Mouse (Mus musculus): ENCODE data around the gene Kctd11. TPM values are rescaled to one million over a fixed set of nuclear protein-coding genes. Genes with fewer than 3 reads are reported as not detected.
A peak's percentile ranks its signal among the peaks of the same experiment; 100 is the strongest.
"Not testable (repeated sequence)": the region's sequence is repeated elsewhere in the genome, so short reads cannot be mapped to it uniquely, and the experiment has no call there.

The Kctd11 gene
- polyA plus RNA-seq, 1 experiment from 2014 or later = 3.5 TPM

- no peak overlapping the region for H3K27ac ChIP-seq (ENCODE audit: low read depth)
- no peak for ATAC-seq (replicated peaks; ENCODE audit: low FRiP score, low TSS enrichment, low read depth)
- H3K9ac ChIP-seq (ENCODE audit: low read length) = no peak overlapping the region
- no peaks in the 10 kb centered on the region for H3K9me3 ChIP-seq (ENCODE audit: control insufficient read depth, low read length)
- no peak overlapping the region for H3K4me2 ChIP-seq (ENCODE audit: low read length)
- H3K4me3 ChIP-seq (ENCODE audit: low read depth, low read length) = no peak overlapping the region
- WGBS = 92% methylated on average over 2 of the region's 2 CpGs
- H3K27me3 ChIP-seq (replicated peaks; ENCODE audit: control insufficient read depth, insufficient read depth, low read length) = no peaks in the 10 kb centered on the region
- H3K4me1 ChIP-seq (replicated peaks; ENCODE audit: control insufficient read depth, insufficient read depth, low read length) = no peaks in the 10 kb centered on the region
- DNase-seq (ENCODE audit: low spot score) = no peak
- no peaks in the 10 kb centered on the region for H3K36me3 ChIP-seq (ENCODE audit: control insufficient read depth, insufficient read depth, low read length)
These were observed 10.7 kb downstream of the Kctd11 start for GRCm38 (mm10) chr11:69870289-69871069.

GRCm38 (mm10) chr11:69867335-69867734 is 13.9 kb downstream of the Kctd11 start:
- Histone ChIP-seq H3K36me3 (ENCODE audit: control insufficient read depth, insufficient read depth, low read length) (no peaks in the 10 kb centered on the region), H3K4me1 (replicated peaks; ENCODE audit: control insufficient read depth, insufficient read depth, low read length) (no peaks in the 10 kb centered on the region), H3K27me3 (replicated peaks; ENCODE audit: control insufficient read depth, insufficient read depth, low read length) (no peaks in the 10 kb centered on the region), H3K9me3 (ENCODE audit: control insufficient read depth, low read length) (no peaks in the 10 kb centered on the region), H3K27ac (ENCODE audit: low read depth) (no peak overlapping the region), H3K4me2 (ENCODE audit: low read length) (no peak overlapping the region), H3K9ac (ENCODE audit: low read length) (no peak overlapping the region), H3K4me3 (ENCODE audit: low read depth, low read length) (no peak overlapping the region)
- 59% methylated on average over 9 of the region's 9 CpGs for whole genome bisulfite sequencing
- no peak for DNase-seq (ENCODE audit: low spot score)
- no peak for ATAC-seq (replicated peaks; ENCODE audit: low FRiP score, low TSS enrichment, low read depth)

- no peaks in the 10 kb centered on the region for H3K36me3 ChIP-seq (ENCODE audit: control insufficient read depth, insufficient read depth, low read length)
- no peak overlapping the region for H3K9ac ChIP-seq (ENCODE audit: low read length)
- H3K27me3 ChIP-seq (replicated peaks; ENCODE audit: control insufficient read depth, insufficient read depth, low read length) = no peaks in the 10 kb centered on the region
- no peak overlapping the region for H3K4me2 ChIP-seq (ENCODE audit: low read length)
- WGBS = 84% methylated on average over 9 of the region's 9 CpGs
- DNase-seq (ENCODE audit: low spot score) = no peak
- no peaks in the 10 kb centered on the region for H3K4me1 ChIP-seq (replicated peaks; ENCODE audit: control insufficient read depth, insufficient read depth, low read length)
- no peak overlapping the region for H3K4me3 ChIP-seq (ENCODE audit: low read depth, low read length)
- no peak for ATAC-seq (replicated peaks; ENCODE audit: low FRiP score, low TSS enrichment, low read depth)
- H3K9me3 ChIP-seq (ENCODE audit: control insufficient read depth, low read length) = no peaks in the 10 kb centered on the region
- H3K27ac ChIP-seq (ENCODE audit: low read depth) = no peak overlapping the region
These were observed 15.6 kb downstream of the Kctd11 start for GRCm38 (mm10) chr11:69865561-69865960.

GRCm38 (mm10) chr11:69864138-69864860 is 16.9 kb downstream of the Kctd11 start:
- H3K36me3 ChIP-seq (ENCODE audit: control insufficient read depth, insufficient read depth, low read length) = no peaks in the 10 kb centered on the region
- H3K27me3 ChIP-seq (replicated peaks; ENCODE audit: control insufficient read depth, insufficient read depth, low read length) = no peaks in the 10 kb centered on the region; the same call in 1 of the 2 replicates
- no peaks in the 10 kb centered on the region for H3K4me1 ChIP-seq (replicated peaks; ENCODE audit: control insufficient read depth, insufficient read depth, low read length)
- ATAC-seq (replicated peaks; ENCODE audit: low FRiP score, low TSS enrichment, low read depth) (no peak), DNase-seq (ENCODE audit: low spot score) (no peak)
- H3K4me2 ChIP-seq (ENCODE audit: low read length) = no peak overlapping the region
- H3K9ac ChIP-seq (ENCODE audit: low read length) = no peak overlapping the region
- no peak overlapping the region for H3K27ac ChIP-seq (ENCODE audit: low read depth)
- 60% methylated on average over 8 of the region's 8 CpGs for WGBS
- H3K9me3 ChIP-seq (ENCODE audit: control insufficient read depth, low read length) = no peaks in the 10 kb centered on the region
- no peak overlapping the region for H3K4me3 ChIP-seq (ENCODE audit: low read depth, low read length)

GRCm38 (mm10) chr11:69863729-69864128 is 17.5 kb downstream of the Kctd11 start:
- H3K9ac ChIP-seq (ENCODE audit: low read length); H3K9me3 ChIP-seq (ENCODE audit: control insufficient read depth, low read length); H3K27ac ChIP-seq (ENCODE audit: low read depth); H3K4me1 ChIP-seq (replicated peaks; ENCODE audit: control insufficient read depth, insufficient read depth, low read length); ATAC-seq (replicated peaks; ENCODE audit: low FRiP score, low TSS enrichment, low read depth); H3K36me3 ChIP-seq (ENCODE audit: control insufficient read depth, insufficient read depth, low read length); H3K4me2 ChIP-seq (ENCODE audit: low read length); DNase-seq (ENCODE audit: low spot score); H3K27me3 ChIP-seq (replicated peaks; ENCODE audit: control insufficient read depth, insufficient read depth, low read length); H3K4me3 ChIP-seq (ENCODE audit: low read depth, low read length): not testable (repeated sequence)
- 73% methylated on average over 3 of the region's 3 CpGs for WGBS

GRCm38 (mm10) chr11:69858113-69858998 is 22.9 kb downstream of the Kctd11 start, which contains the start of gene Tnk1:
Gene Tnk1, minus strand, starts transcription at chr11:69858730.
- peak within 1 kb of the TSS; percentile 43 for H3K4me2 ChIP-seq (ENCODE audit: low read length)
- peak within 1 kb of the TSS; percentile 27 for H3K9ac ChIP-seq (ENCODE audit: low read length)
- DNase-seq (ENCODE audit: low spot score) (peak; percentile 75), ATAC-seq (replicated peaks; ENCODE audit: low FRiP score, low TSS enrichment, low read depth) (peak; percentile 76)
- no peaks in the 10 kb centered on the region for H3K4me1 ChIP-seq (replicated peaks; ENCODE audit: control insufficient read depth, insufficient read depth, low read length)
- no peaks in the 10 kb centered on the region for H3K36me3 ChIP-seq (ENCODE audit: control insufficient read depth, insufficient read depth, low read length)
- H3K4me3 ChIP-seq (ENCODE audit: low read depth, low read length) = peak within 1 kb of the TSS; percentile 20
- peaks cover 13% of the 10 kb centered on the region for H3K27me3 ChIP-seq (replicated peaks; ENCODE audit: control insufficient read depth, insufficient read depth, low read length)
- no peaks in the 10 kb centered on the region for H3K9me3 ChIP-seq (ENCODE audit: control insufficient read depth, low read length)
- 14% methylated on average over 30 of the region's 30 CpGs for WGBS
- H3K27ac ChIP-seq (ENCODE audit: low read depth) = peak within 1 kb of the TSS; percentile 9; the same call in 1 of the 2 replicates

GRCm38 (mm10) chr11:69855347-69855746 is 25.9 kb downstream of the Kctd11 start:
- Histone ChIP-seq H3K9ac (ENCODE audit: low read length) (no peak overlapping the region), H3K4me1 (replicated peaks; ENCODE audit: control insufficient read depth, insufficient read depth, low read length) (no peaks in the 10 kb centered on the region), H3K36me3 (ENCODE audit: control insufficient read depth, insufficient read depth, low read length) (peaks cover 24% of the 10 kb centered on the region), H3K9me3 (ENCODE audit: control insufficient read depth, low read length) (no peaks in the 10 kb centered on the region), H3K4me2 (ENCODE audit: low read length) (no peak overlapping the region), H3K27ac (ENCODE audit: low read depth) (no peak overlapping the region), H3K27me3 (replicated peaks; ENCODE audit: control insufficient read depth, insufficient read depth, low read length) (peaks cover 13% of the 10 kb centered on the region), H3K4me3 (ENCODE audit: low read depth, low read length) (no peak overlapping the region)
- DNase-seq (ENCODE audit: low spot score) (no peak), ATAC-seq (replicated peaks; ENCODE audit: low FRiP score, low TSS enrichment, low read depth) (no peak; the same call in 1 of the 2 replicates)
- WGBS = 29% methylated on average over 16 of the region's 16 CpGs

- Histone ChIP-seq H3K4me1 (replicated peaks; ENCODE audit: control insufficient read depth, insufficient read depth, low read length) (no peaks in the 10 kb centered on the region), H3K4me2 (ENCODE audit: low read length) (no peak overlapping the region), H3K9me3 (ENCODE audit: control insufficient read depth, low read length) (no peaks in the 10 kb centered on the region), H3K4me3 (ENCODE audit: low read depth, low read length) (no peak overlapping the region), H3K27ac (ENCODE audit: low read depth) (no peak overlapping the region), H3K27me3 (replicated peaks; ENCODE audit: control insufficient read depth, insufficient read depth, low read length) (peaks cover 13% of the 10 kb centered on the region), H3K36me3 (ENCODE audit: control insufficient read depth, insufficient read depth, low read length) (peaks cover 31% of the 10 kb centered on the region), H3K9ac (ENCODE audit: low read length) (no peak overlapping the region)
- 85% methylated on average over 10 of the region's 10 CpGs for WGBS
- ATAC-seq (replicated peaks; ENCODE audit: low FRiP score, low TSS enrichment, low read depth) (no peak), DNase-seq (ENCODE audit: low spot score) (no peak)
These were observed 26.5 kb downstream of the Kctd11 start for GRCm38 (mm10) chr11:69854680-69855079.

Measured in intestine, embryonic 14.5 days (tissue).